Mouse (Mus musculus): ENCODE measurements around the gene Map1lc3b. TPM values are rescaled to one million over a fixed set of nuclear protein-coding genes. Genes with fewer than 3 reads are reported as not detected.

Map1lc3b gene
- polyA plus RNA-seq (2014; fragmentation: Nextera tagmentation; extraction: Ambion mirVana) = 297 and 307 TPM in 2 replicates

DNA sequence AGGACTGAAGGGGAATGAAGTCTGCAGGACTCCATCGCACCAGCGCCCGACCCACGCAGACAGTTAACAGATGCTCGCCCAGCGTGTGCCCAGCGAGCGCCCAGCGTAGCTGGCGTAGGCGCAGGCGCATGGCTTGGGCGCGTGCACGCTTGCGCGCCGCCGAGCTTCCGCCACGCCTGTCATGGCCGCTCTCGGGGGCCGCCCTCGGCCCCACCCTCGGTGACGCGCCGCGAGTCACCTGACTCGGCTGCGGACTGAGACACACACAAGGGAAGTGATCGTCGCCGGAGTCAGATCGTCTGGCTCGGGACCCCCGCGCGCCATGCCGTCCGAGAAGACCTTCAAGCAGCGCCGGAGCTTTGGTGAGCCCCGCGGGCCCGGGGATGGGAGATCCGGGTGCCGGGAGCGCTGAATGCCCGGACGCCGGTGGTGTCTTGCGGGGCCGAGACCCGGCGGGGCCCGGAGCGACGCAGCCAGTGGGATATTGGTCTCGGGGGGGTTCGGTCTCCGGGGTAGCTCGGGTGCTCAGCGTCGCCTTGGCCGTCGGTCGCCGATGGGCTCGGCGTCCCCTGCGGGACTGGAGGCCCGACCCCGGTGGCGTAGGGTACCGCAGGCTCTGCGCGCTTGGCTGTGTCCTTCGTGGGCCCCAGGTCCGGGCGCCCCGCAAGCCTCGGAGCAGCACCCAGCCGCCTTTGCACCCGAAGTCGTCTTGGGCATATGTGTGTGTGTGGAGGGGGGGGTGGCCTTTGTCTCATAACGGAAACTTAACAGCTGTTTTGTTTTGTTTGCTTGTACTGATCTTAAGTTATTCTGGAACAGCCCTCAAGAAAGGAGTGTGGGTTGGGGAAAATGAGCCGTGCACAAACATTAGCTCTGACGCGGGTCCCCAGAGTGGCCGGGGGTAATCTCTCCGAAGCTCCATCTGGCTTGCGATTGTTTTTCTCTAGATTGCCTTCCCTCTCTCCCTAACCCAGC, at the start of gene Map1lc3b:
Map1lc3b (plus strand) TSS at position 159 of the 975 bp plus-strand sequence.
- WGBS = under 1% methylated on average over 86 of the region's 94 CpGs
- ATAC-seq (ENCODE audit: low FRiP score) (peak; percentile 92), DNase-seq (ENCODE audit: low spot score) (peak; percentile 99)
- H3K4me3 ChIP-seq (ENCODE audit: low read depth, low read length) = peak within 1 kb of the TSS; percentile 93
- peak within 1 kb of the TSS; percentile 65; the same call in 1 of the 2 replicates for H3K27ac ChIP-seq (ENCODE audit: low read depth, low read length)
- H3K36me3 ChIP-seq (ENCODE audit: control insufficient read depth, insufficient read depth, low read length) = no peaks in the 10 kb centered on the region; the same call in 1 of the 2 replicates
- H3K27me3 ChIP-seq (ENCODE audit: control insufficient read depth, insufficient read depth, low read length) = no peaks in the 10 kb centered on the region
- H3K9me3 ChIP-seq (ENCODE audit: control insufficient read depth, low read length) = no peaks in the 10 kb centered on the region
- H3K4me2 ChIP-seq (replicated peaks; ENCODE audit: low read depth, low read length) = peak within 1 kb of the TSS; percentile 68
- peak within 1 kb of the TSS; percentile 83 for H3K9ac ChIP-seq (ENCODE audit: low read depth, low read length)
- peaks cover 4% of the 10 kb centered on the region for H3K4me1 ChIP-seq (replicated peaks; ENCODE audit: control insufficient read depth, insufficient read depth, low read length)

- WGBS = 80% methylated on average over 19 of the region's 19 CpGs
- Histone ChIP-seq H3K27ac (ENCODE audit: low read depth, low read length) (no peak overlapping the region), H3K9ac (ENCODE audit: low read depth, low read length) (no peak overlapping the region), H3K4me2 (replicated peaks; ENCODE audit: low read depth, low read length) (no peak overlapping the region), H3K4me1 (replicated peaks; ENCODE audit: control insufficient read depth, insufficient read depth, low read length) (no peaks in the 10 kb centered on the region), H3K36me3 (ENCODE audit: control insufficient read depth, insufficient read depth, low read length) (no peaks in the 10 kb centered on the region), H3K4me3 (ENCODE audit: low read depth, low read length) (no peak overlapping the region), H3K9me3 (ENCODE audit: control insufficient read depth, low read length) (no peaks in the 10 kb centered on the region), H3K27me3 (ENCODE audit: control insufficient read depth, insufficient read depth, low read length) (0 out of 2 replicates have a peak, but pooled peaks cover 2% of the 10 kb centered on the region)
- DNase-seq (ENCODE audit: low spot score) (no peak), ATAC-seq (ENCODE audit: low FRiP score) (no peak)
These were observed 48.3 kb upstream of the Map1lc3b start for GRCm38 (mm10) chr8:121541862-121542261.

GRCm38 (mm10) chr8:121542901-121543300, 47.3 kb upstream of the Map1lc3b start:
- DNase-seq (ENCODE audit: low spot score) (no peak), ATAC-seq (ENCODE audit: low FRiP score) (no peak)
- H3K4me1 ChIP-seq (replicated peaks; ENCODE audit: control insufficient read depth, insufficient read depth, low read length) = no peaks in the 10 kb centered on the region
- no peak overlapping the region for H3K27ac ChIP-seq (ENCODE audit: low read depth, low read length)
- no peaks in the 10 kb centered on the region for H3K9me3 ChIP-seq (ENCODE audit: control insufficient read depth, low read length)
- H3K36me3 ChIP-seq (ENCODE audit: control insufficient read depth, insufficient read depth, low read length) = no peaks in the 10 kb centered on the region
- 54% methylated on average over 13 of the region's 13 CpGs for WGBS
- H3K4me2 ChIP-seq (replicated peaks; ENCODE audit: low read depth, low read length) = no peak overlapping the region
- 0 out of 2 replicates have a peak, but pooled peaks cover 2% of the 10 kb centered on the region for H3K27me3 ChIP-seq (ENCODE audit: control insufficient read depth, insufficient read depth, low read length)
- H3K9ac ChIP-seq (ENCODE audit: low read depth, low read length) = no peak overlapping the region
- H3K4me3 ChIP-seq (ENCODE audit: low read depth, low read length) = no peak overlapping the region

GRCm38 (mm10) chr8:121544276-121544785, 45.8 kb upstream of the Map1lc3b start, which contains the start of gene 1700018B08Rik:
1700018B08Rik (minus strand) TSS chr8:121544320.
- no peaks in the 10 kb centered on the region for H3K4me1 ChIP-seq (replicated peaks; ENCODE audit: control insufficient read depth, insufficient read depth, low read length)
- H3K4me3 ChIP-seq (ENCODE audit: low read depth, low read length) = no peak within 1 kb of the TSS
- WGBS = 86% methylated on average over 12 of the region's 12 CpGs
- H3K27ac ChIP-seq (ENCODE audit: low read depth, low read length) = no peak within 1 kb of the TSS
- no peaks in the 10 kb centered on the region for H3K27me3 ChIP-seq (ENCODE audit: control insufficient read depth, insufficient read depth, low read length)
- no peaks in the 10 kb centered on the region for H3K36me3 ChIP-seq (ENCODE audit: control insufficient read depth, insufficient read depth, low read length)
- no peak within 1 kb of the TSS for H3K9ac ChIP-seq (ENCODE audit: low read depth, low read length)
- ATAC-seq (ENCODE audit: low FRiP score) = no peak
- no peak for DNase-seq (ENCODE audit: low spot score)
- H3K4me2 ChIP-seq (replicated peaks; ENCODE audit: low read depth, low read length) = no peak within 1 kb of the TSS
- H3K9me3 ChIP-seq (ENCODE audit: control insufficient read depth, low read length) = no peaks in the 10 kb centered on the region

DNA sequence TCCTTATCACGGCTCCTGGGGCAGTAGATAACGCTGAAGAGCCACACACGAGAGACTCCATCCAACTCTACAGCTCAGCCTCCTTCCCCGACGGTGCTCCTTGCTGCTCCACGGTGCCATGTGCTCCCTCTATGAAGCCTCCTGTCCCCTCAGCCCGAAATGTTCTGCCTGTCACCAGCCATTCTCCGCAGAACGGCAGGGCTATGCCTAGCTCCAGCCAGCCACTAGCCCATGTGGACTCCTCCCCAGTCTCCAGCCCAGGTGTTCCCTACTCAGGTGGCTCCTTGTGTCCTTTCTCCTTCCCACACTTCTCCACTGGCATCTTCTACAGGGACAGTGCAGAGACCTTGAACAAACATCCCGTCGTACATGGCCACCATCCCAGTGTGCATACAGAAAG, 45.2 kb upstream of the Map1lc3b start:
- H3K4me2 ChIP-seq (replicated peaks; ENCODE audit: low read depth, low read length) = no peak overlapping the region
- DNase-seq (ENCODE audit: low spot score) (no peak), ATAC-seq (ENCODE audit: low FRiP score) (no peak)
- H3K27ac ChIP-seq (ENCODE audit: low read depth, low read length) = no peak overlapping the region
- H3K4me1 ChIP-seq (replicated peaks; ENCODE audit: control insufficient read depth, insufficient read depth, low read length) = no peaks in the 10 kb centered on the region
- H3K9me3 ChIP-seq (ENCODE audit: control insufficient read depth, low read length) = no peaks in the 10 kb centered on the region
- no peak overlapping the region for H3K4me3 ChIP-seq (ENCODE audit: low read depth, low read length)
- H3K9ac ChIP-seq (ENCODE audit: low read depth, low read length) = no peak overlapping the region
- 80% methylated on average over 11 of the region's 11 CpGs for WGBS
- no peaks in the 10 kb centered on the region for H3K36me3 ChIP-seq (ENCODE audit: control insufficient read depth, insufficient read depth, low read length)
- H3K27me3 ChIP-seq (ENCODE audit: control insufficient read depth, insufficient read depth, low read length) = no peaks in the 10 kb centered on the region

- peak; percentile 38; the same call in 1 of the 2 replicates for ATAC-seq (ENCODE audit: low FRiP score)
These were observed 43.0 kb upstream of the Map1lc3b start for GRCm38 (mm10) chr8:121547132-121547531.

DNA sequence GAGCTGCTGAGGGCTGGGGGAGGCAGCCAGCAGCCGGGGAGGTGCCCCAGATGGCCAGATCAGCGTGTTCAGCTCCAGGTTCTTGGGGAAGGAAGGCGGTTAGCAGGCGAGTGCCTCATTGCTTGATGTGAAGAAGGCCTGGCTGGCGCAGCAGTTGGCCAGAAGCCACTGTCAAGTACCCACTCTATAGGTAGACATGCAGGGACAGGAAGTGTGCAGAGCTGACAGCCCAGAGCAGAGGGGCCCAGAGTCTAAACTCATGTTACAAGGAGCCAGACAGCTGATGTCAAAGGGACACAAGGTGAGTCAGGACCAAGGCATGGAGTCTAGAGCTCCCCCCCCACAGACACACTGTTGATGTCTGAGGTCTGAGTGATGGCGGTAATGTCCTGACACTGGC, 40.1 kb upstream of the Map1lc3b start:
- ATAC-seq (ENCODE audit: low FRiP score) = no peak
- H3K4me1 ChIP-seq (replicated peaks; ENCODE audit: control insufficient read depth, insufficient read depth, low read length) = no peaks in the 10 kb centered on the region; the same call in 1 of the 2 replicates
- H3K27ac ChIP-seq (ENCODE audit: low read depth, low read length) = no peak overlapping the region
- H3K27me3 ChIP-seq (ENCODE audit: control insufficient read depth, insufficient read depth, low read length) = no peaks in the 10 kb centered on the region
- no peak for DNase-seq (ENCODE audit: low spot score)
- H3K36me3 ChIP-seq (ENCODE audit: control insufficient read depth, insufficient read depth, low read length) = no peaks in the 10 kb centered on the region
- H3K4me3 ChIP-seq (ENCODE audit: low read depth, low read length) = no peak overlapping the region
- no peak overlapping the region for H3K4me2 ChIP-seq (replicated peaks; ENCODE audit: low read depth, low read length)
- no peak overlapping the region for H3K9ac ChIP-seq (ENCODE audit: low read depth, low read length)
- H3K9me3 ChIP-seq (ENCODE audit: control insufficient read depth, low read length) = no peaks in the 10 kb centered on the region
- WGBS = 90% methylated on average over 6 of the region's 6 CpGs

More at GRCm38 (mm10) chr8:121547132-121547531, 43.0 kb upstream of the Map1lc3b start:
- 14% methylated on average over 7 of the region's 7 CpGs for WGBS
- no peak overlapping the region for H3K4me2 ChIP-seq (replicated peaks; ENCODE audit: low read depth, low read length)
- H3K4me1 ChIP-seq (replicated peaks; ENCODE audit: control insufficient read depth, insufficient read depth, low read length) = no peaks in the 10 kb centered on the region; the same call in 1 of the 2 replicates
- no peaks in the 10 kb centered on the region for H3K9me3 ChIP-seq (ENCODE audit: control insufficient read depth, low read length)
- H3K9ac ChIP-seq (ENCODE audit: low read depth, low read length) = no peak overlapping the region
- no peaks in the 10 kb centered on the region for H3K27me3 ChIP-seq (ENCODE audit: control insufficient read depth, insufficient read depth, low read length)
- H3K27ac ChIP-seq (ENCODE audit: low read depth, low read length) = no peak overlapping the region
- no peak overlapping the region for H3K4me3 ChIP-seq (ENCODE audit: low read depth, low read length)
- peak; percentile 90 for DNase-seq (ENCODE audit: low spot score)
- H3K36me3 ChIP-seq (ENCODE audit: control insufficient read depth, insufficient read depth, low read length) = no peaks in the 10 kb centered on the region

DNA sequence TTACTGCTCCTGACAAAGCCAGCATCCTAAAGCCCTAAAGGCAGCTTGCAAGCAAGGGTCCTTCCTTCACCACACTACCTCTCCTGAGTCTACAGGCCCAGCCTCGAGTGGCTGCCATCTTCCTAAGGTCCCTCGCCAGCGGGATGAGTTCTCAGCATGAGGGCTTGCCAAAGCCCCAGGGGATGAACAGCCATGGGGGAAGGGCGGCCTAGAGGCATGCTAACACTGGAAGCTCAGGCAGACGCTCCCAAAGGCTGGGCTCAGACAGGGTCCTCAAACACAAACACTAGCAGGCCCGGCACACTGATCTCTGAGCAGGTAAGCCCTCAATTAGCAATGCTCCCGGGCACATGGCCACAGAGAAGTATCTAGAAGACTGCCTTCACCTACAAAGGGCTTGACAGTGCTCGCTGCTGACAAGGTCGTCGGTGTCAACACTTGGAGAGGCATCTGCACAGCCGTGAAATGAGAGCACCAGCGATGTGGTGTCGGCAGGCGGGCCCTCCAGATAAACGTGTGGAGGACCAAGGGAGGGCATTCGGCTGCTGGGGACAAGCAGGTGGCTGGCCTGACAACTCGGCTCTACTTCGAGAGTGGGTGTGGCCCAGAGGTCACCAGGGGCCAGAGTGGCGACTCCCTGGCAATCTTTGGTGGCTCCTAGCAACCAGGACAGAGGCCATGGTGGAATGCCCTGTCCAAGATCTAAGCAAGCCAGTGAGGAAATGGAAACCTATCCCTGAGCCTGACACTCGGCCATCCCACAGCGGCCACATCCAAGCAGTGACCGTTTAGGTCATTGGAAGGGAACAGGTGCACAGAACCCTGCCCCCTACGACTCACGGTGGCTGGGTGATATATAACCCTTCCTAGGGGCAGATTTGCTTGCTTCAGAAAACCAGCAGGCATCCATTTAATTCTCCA, 38.8 kb upstream of the Map1lc3b start:
- Histone ChIP-seq H3K27ac (ENCODE audit: low read depth, low read length) (no peak overlapping the region), H3K4me3 (ENCODE audit: low read depth, low read length) (no peak overlapping the region), H3K27me3 (ENCODE audit: control insufficient read depth, insufficient read depth, low read length) (no peaks in the 10 kb centered on the region), H3K36me3 (ENCODE audit: control insufficient read depth, insufficient read depth, low read length) (no peaks in the 10 kb centered on the region), H3K9ac (ENCODE audit: low read depth, low read length) (no peak overlapping the region), H3K9me3 (ENCODE audit: control insufficient read depth, low read length) (no peaks in the 10 kb centered on the region), H3K4me2 (replicated peaks; ENCODE audit: low read depth, low read length) (no peak overlapping the region), H3K4me1 (replicated peaks; ENCODE audit: control insufficient read depth, insufficient read depth, low read length) (no peaks in the 10 kb centered on the region; the same call in 1 of the 2 replicates)
- DNase-seq (ENCODE audit: low spot score) (no peak), ATAC-seq (ENCODE audit: low FRiP score) (no peak)
- WGBS = 61% methylated on average over 24 of the region's 24 CpGs
